Mouse (Mus musculus) stomach, embryonic 14.5 days (tissue): ENCODE measurements around the gene Ppp1r11. TPM values are rescaled to one million over a fixed set of nuclear protein-coding genes. Genes with fewer than 3 reads are reported as not detected.

ENCODE experiments used
- ATAC-seq: fragments of 200-750 bp; cut with Nextera tagmentation; 2 replicates; pipeline ENCODE4 v1.8.0; 2017; ENCODE audit warnings: low read depth, moderate TSS enrichment; ENCODE audit not compliant: insufficient number of reproducible peaks, insufficient read depth, low FRiP score
- H3K27ac ChIP-seq: fragments of 300-500 bp; sonication (generic); 2 replicates; pipeline ENCODE4 v1.5.1; 2014; ENCODE audit warnings: mild to moderate bottlenecking, low read length, moderate library complexity, mixed read lengths
- H3K27me3 ChIP-seq: fragments of 300-500 bp; sonication (generic); 2 replicates; pipeline ENCODE4 v1.6.1; 2014; ENCODE audit warnings: low read length, control low read depth, mixed read lengths; ENCODE audit not compliant: control insufficient read depth, insufficient read depth
- H3K36me3 ChIP-seq: fragments of 300-500 bp; sonication (generic); 2 replicates; pipeline ENCODE4 v1.6.1; 2014; ENCODE audit warnings: mild to moderate bottlenecking, control low read depth, low read length, moderate library complexity, mixed read lengths; ENCODE audit not compliant: control insufficient read depth, insufficient read depth
- H3K4me1 ChIP-seq: fragments of 300-500 bp; sonication (generic); 2 replicates; pipeline ENCODE4 v1.6.1; 2014; ENCODE audit warnings: low read length, control low read depth, mixed read lengths; ENCODE audit not compliant: control insufficient read depth, insufficient read depth
- H3K4me2 ChIP-seq: fragments of 300-500 bp; sonication (generic); replicated peaks from 2 replicates; pipeline ENCODE4 v1.6.1; 2014; ENCODE audit warnings: low read depth, low read length, control low read depth
- H3K4me3 ChIP-seq: fragments of 300-500 bp; sonication (generic); 2 replicates; pipeline ENCODE4 v1.5.1; 2014; ENCODE audit warnings: low read depth, low read length, control low read depth
- H3K9ac ChIP-seq: fragments of 300-500 bp; sonication (generic); replicated peaks from 2 replicates; pipeline ENCODE4 v1.6.1; 2014; ENCODE audit warnings: low read depth, mild to moderate bottlenecking, control low read depth, low read length, moderate library complexity, mixed read lengths
- H3K9me3 ChIP-seq: fragments of 300-500 bp; sonication (generic); 2 replicates; pipeline ENCODE4 v1.6.1; 2016; ENCODE audit warnings: low read depth, low read length, control low read depth; ENCODE audit not compliant: control insufficient read depth
- WGBS: fragments of 180-500 bp; shearing (Covaris S2); extraction: QIAGEN DNeasy Blood & Tissue Kit; methylation state at CpG from one replicate; pipeline ENCODE4 v1.1.7; 2014; 5-methylcytosine and 5-hydroxymethylcytosine counted together
- polyA plus RNA-seq: library from polyadenylated mRNA; unstranded; fragments of >200 nt; fragmentation: Nextera tagmentation; extraction: Ambion mirVana; gene quantifications from 2 replicates; pipeline ENCODE4 v1.2.1, GENCODE M21; 2014

The Ppp1r11 gene
- polyA plus RNA-seq, 1 experiment from 2014 or later: 120 TPM

GRCm38 (mm10) chr17:36972791-36973190 lies 21.2 kb upstream of the Ppp1r11 start:
- no peak overlapping the region for H3K4me2 ChIP-seq
- H3K27me3 ChIP-seq: no peaks in the 10 kb centered on the region
- no peaks in the 10 kb centered on the region for H3K9me3 ChIP-seq
- 75% methylated on average over 3 of the region's 3 CpGs for WGBS
- H3K9ac ChIP-seq: no peak overlapping the region
- no peaks in the 10 kb centered on the region for H3K4me1 ChIP-seq
- no peaks in the 10 kb centered on the region for H3K36me3 ChIP-seq
- no peak overlapping the region for H3K4me3 ChIP-seq
- no peak overlapping the region for H3K27ac ChIP-seq
- no peak for ATAC-seq

- no peak overlapping the region for H3K4me3 ChIP-seq
- no peaks in the 10 kb centered on the region for H3K4me1 ChIP-seq
- H3K27me3 ChIP-seq: no peaks in the 10 kb centered on the region
- H3K27ac ChIP-seq: no peak overlapping the region
- H3K9me3 ChIP-seq: no peaks in the 10 kb centered on the region
- no peak overlapping the region for H3K4me2 ChIP-seq
- no peaks in the 10 kb centered on the region for H3K36me3 ChIP-seq
- 80% methylated on average over 6 of the region's 6 CpGs for WGBS
- no peak for ATAC-seq
- no peak overlapping the region for H3K9ac ChIP-seq
These were observed 19.8 kb upstream of the Ppp1r11 start for GRCm38 (mm10) chr17:36971172-36971850.

GRCm38 (mm10) chr17:36970316-36970890 lies 18.9 kb upstream of the Ppp1r11 start:
- Histone ChIP-seq H3K9ac (no peak overlapping the region), H3K36me3 (no peaks in the 10 kb centered on the region), H3K27ac (no peak overlapping the region), H3K4me1 (no peaks in the 10 kb centered on the region), H3K4me2 (no peak overlapping the region), H3K27me3 (no peaks in the 10 kb centered on the region), H3K9me3 (no peaks in the 10 kb centered on the region), H3K4me3 (no peak overlapping the region)
- ATAC-seq: no peak
- 75% methylated on average over 14 of the region's 14 CpGs for WGBS

DNA sequence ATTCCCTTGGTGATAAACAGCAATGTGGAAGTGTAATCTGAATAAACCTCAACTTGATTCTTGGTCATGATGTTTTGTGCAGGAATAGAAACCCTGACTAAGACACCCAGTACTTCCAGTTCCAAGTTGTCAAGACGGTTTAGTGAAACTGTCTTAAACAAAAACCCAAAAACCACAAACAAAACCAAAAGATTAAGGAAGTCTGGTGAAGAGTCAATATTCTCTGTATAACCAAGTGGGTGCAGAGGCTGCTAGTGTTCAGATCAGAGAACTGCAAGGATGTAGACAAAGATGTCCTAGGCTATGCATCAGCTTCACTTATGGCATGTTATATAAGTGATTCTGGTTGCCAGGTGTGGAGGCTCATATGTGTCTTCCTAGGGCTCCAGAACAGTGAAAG lies 15.3 kb upstream of the Ppp1r11 start:
- Histone ChIP-seq H3K4me1 (no peaks in the 10 kb centered on the region), H3K9me3 (no peaks in the 10 kb centered on the region), H3K9ac (no peak overlapping the region), H3K27me3 (no peaks in the 10 kb centered on the region), H3K4me3 (no peak overlapping the region), H3K4me2 (no peak overlapping the region), H3K27ac (no peak overlapping the region), H3K36me3 (no peaks in the 10 kb centered on the region)
- ATAC-seq: no peak
- WGBS: 81% methylated on average over 1 of the region's 1 CpGs

DNA sequence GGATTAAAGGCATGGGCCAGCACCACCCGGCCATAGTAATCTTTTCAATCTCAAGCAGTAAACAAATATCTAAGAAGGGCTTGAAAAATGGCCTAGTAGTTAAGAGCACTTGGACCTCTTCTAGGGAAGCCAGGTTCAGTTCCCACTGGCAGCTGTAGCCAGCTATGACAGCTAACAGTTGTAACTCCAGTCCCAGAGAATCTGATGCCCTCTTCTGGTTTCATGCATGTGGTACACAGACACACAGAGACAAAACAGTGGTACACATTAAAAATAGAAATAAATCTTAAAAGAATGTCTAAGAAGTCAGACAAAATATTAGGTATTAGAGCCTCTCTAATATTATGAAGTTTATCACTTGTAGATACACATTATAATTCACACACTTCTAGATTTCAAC lies 9.6 kb upstream of the Ppp1r11 start:
- no peaks in the 10 kb centered on the region for H3K27me3 ChIP-seq
- ATAC-seq: no peak
- H3K27ac ChIP-seq: no peak overlapping the region
- no peaks in the 10 kb centered on the region; the same call in 1 of the 2 replicates for H3K36me3 ChIP-seq
- H3K9ac ChIP-seq: no peak overlapping the region
- no peaks in the 10 kb centered on the region for H3K9me3 ChIP-seq
- H3K4me2 ChIP-seq: no peak overlapping the region
- no peak overlapping the region for H3K4me3 ChIP-seq
- 37% methylated on average over 1 of the region's 1 CpGs for WGBS
- H3K4me1 ChIP-seq: peaks cover 5% of the 10 kb centered on the region; the same call in 1 of the 2 replicates

- ATAC-seq: 0 out of 2 replicates have a peak, but pooled peaks have one; percentile 14
- H3K4me2 ChIP-seq: peak overlapping the region; percentile 63
- peak overlapping the region; percentile 54 for H3K9ac ChIP-seq
- 8% methylated on average over 12 of the region's 12 CpGs for WGBS
- H3K9me3 ChIP-seq: no peaks in the 10 kb centered on the region
- peak overlapping the region; percentile 64 for H3K4me3 ChIP-seq
- H3K4me1 ChIP-seq: peaks cover 5% of the 10 kb centered on the region; the same call in 1 of the 2 replicates
- H3K27me3 ChIP-seq: no peaks in the 10 kb centered on the region
- H3K36me3 ChIP-seq: peaks cover 9% of the 10 kb centered on the region; the same call in 1 of the 2 replicates
- no peak overlapping the region for H3K27ac ChIP-seq
These were observed 7.3 kb upstream of the Ppp1r11 start for GRCm38 (mm10) chr17:36958884-36959283.

DNA sequence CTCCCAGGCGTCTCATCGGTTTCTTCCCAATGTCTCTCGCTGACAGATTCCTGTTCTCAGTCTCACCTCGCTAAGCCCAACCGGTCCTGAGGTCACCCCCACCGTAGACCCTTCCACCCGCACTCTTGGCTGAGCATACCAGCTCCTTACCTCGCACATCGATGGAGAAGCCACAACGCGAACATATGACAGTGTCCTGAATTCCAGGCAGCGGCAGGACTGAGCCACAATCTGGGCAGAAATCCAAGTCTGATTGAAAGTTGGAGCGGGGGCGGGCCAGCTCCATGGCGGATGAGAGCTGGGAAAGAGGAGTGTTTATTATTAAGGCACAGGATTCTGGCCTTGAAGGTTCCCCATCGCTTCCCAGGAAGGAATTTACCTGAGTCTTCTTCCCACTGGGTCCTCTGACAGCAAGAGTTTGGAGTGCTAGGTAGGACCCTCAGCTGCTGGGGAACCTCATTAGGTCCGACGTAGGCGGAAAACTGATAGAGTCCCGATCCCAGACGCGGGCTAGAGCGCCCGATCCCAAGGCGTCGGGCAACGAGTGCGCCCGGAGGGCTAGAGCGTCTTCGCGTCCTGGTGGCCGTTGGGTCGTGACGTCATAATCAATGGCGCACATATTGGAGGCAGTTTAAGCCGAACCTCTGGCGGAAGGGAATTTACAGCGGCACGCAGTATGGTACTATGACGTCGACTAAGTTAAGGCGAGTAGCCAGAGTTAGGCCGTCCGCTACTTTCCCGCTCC lies 6.6 kb upstream of the Ppp1r11 start, which contains the start of the genes Znrd1 and Znrd1as:
Znrd1 (minus strand) TSS at position 561 of the 745 bp plus-strand sequence.
Znrd1as (plus strand) TSS at position 594 of the 745 bp plus-strand sequence.
- peaks cover 12% of the 10 kb centered on the region; the same call in 1 of the 2 replicates for H3K36me3 ChIP-seq
- no peaks in the 10 kb centered on the region for H3K9me3 ChIP-seq
- H3K4me1 ChIP-seq: peaks cover 5% of the 10 kb centered on the region; the same call in 1 of the 2 replicates
- under 1% methylated on average over 46 of the region's 46 CpGs for WGBS
- H3K4me3 ChIP-seq: peak within 1 kb of the TSS; percentile 64
- H3K9ac ChIP-seq: peak within 1 kb of the TSS; percentile 71
- peak within 1 kb of the TSS; percentile 68; the same call in 1 of the 2 replicates for H3K27ac ChIP-seq
- no peaks in the 10 kb centered on the region for H3K27me3 ChIP-seq
- peak within 1 kb of the TSS; percentile 63 for H3K4me2 ChIP-seq
- ATAC-seq: peak; percentile 98

DNA sequence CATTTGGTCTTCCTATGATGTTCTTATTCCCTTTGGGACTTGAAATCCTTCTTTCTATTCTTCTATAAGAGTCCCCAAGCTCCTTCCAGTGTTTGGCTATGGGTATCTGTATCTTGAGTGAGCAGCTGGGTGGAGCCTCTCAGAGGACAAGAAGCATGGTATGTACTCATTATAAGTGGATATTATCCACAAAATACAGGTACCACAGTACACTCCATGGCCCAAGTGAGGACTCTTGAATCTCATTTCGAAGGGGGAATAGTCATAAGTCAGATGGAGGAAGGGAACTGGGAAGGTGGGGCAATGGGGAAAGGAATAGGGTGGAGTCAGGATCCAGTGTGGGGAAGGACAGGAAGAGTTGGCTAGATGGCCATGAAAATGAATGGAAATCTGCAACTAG lies 1.5 kb upstream of the Ppp1r11 start:
- H3K9ac ChIP-seq: no peak overlapping the region
- no peaks in the 10 kb centered on the region for H3K9me3 ChIP-seq
- no peaks in the 10 kb centered on the region for H3K27me3 ChIP-seq
- ATAC-seq: no peak
- H3K4me1 ChIP-seq: peaks cover 8% of the 10 kb centered on the region
- H3K4me3 ChIP-seq: no peak overlapping the region
- no peak overlapping the region for H3K4me2 ChIP-seq
- no peak overlapping the region for H3K27ac ChIP-seq
- peaks cover 21% of the 10 kb centered on the region for H3K36me3 ChIP-seq
- WGBS: 89% methylated on average over 1 of the region's 1 CpGs
